Mouse (Mus musculus) hindbrain, embryonic 15.5 days (tissue): ENCODE measurements around the gene Htr2a. TPM values are rescaled to one million over a fixed set of nuclear protein-coding genes. Genes with fewer than 3 reads are reported as not detected.

ENCODE experiments used
- ATAC-seq: fragments of 200-750 bp; cut with Nextera tagmentation; 2 replicates; pipeline ENCODE4 v1.8.0; 2017; ENCODE audit warnings: low read depth, moderate number of reproducible peaks, moderate TSS enrichment; ENCODE audit not compliant: low FRiP score
- H3K27ac ChIP-seq: fragments of 300-500 bp; sonication (generic); replicated peaks from 2 replicates; pipeline ENCODE4 v1.5.1; 2015; ENCODE audit warnings: mild to moderate bottlenecking, inconsistent platforms
- H3K27me3 ChIP-seq: fragments of 300-500 bp; sonication (generic); 2 replicates; pipeline ENCODE4 v1.6.1; 2015; ENCODE audit warnings: control low read depth, inconsistent platforms
- H3K36me3 ChIP-seq: fragments of 300-500 bp; sonication (generic); 2 replicates; pipeline ENCODE4 v1.6.1; 2015; ENCODE audit warnings: control low read depth, inconsistent platforms
- H3K4me1 ChIP-seq: fragments of 300-500 bp; sonication (generic); replicated peaks from 2 replicates; pipeline ENCODE4 v1.6.1; 2015; ENCODE audit warnings: control low read depth, inconsistent platforms
- H3K4me2 ChIP-seq: fragments of 300-500 bp; sonication (generic); 2 replicates; pipeline ENCODE4 v1.6.1; 2015; ENCODE audit warnings: moderate library complexity, mild to moderate bottlenecking, inconsistent platforms
- H3K4me3 ChIP-seq: fragments of 300-500 bp; sonication (generic); 2 replicates; pipeline ENCODE4 v1.5.1; 2015; ENCODE audit warnings: mild to moderate bottlenecking, inconsistent platforms
- H3K9ac ChIP-seq: fragments of 300-500 bp; sonication (generic); 2 replicates; pipeline ENCODE4 v1.6.1; 2015; ENCODE audit warnings: inconsistent platforms
- H3K9me3 ChIP-seq: fragments of 300-500 bp; sonication (generic); 2 replicates; pipeline ENCODE4 v1.6.1; 2016; ENCODE audit warnings: control low read depth, inconsistent platforms
- WGBS: fragments of 180-500 bp; shearing (Covaris S2); methylation state at CpG from one replicate; pipeline ENCODE4 v1.1.7; 2015; 5-methylcytosine and 5-hydroxymethylcytosine counted together
- polyA plus RNA-seq: library from polyadenylated mRNA; unstranded; fragments of >200 nt; fragmentation: Nextera tagmentation; extraction: Ambion mirVana; gene quantifications from 2 replicates; pipeline ENCODE4 v1.2.1, GENCODE M21; 2015

The Htr2a gene
- polyA plus RNA-seq, 1 experiment from 2014 or later: 3.4 TPM

DNA sequence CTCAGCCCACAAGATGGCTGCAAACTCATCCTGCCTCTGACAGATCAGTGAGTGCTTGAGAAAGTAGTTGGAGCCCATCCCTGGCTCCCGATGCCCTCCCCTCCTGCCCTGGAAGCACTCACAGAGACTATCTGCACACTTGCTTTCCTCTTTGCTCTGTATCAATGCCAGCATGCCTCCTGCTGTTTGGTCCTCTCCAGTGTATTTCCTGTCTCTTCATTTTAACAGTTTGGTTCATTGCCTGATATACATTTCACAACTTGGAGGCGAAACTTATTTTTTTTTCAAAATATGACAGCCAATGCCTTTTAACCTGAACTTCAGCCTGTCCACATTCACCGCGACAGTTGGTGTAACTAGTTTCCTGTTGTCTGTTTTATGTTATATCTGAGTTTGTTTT, 11.0 kb downstream of the Htr2a start:
- no peak overlapping the region for H3K27ac ChIP-seq
- H3K9me3 ChIP-seq: no peaks in the 10 kb centered on the region
- no peaks in the 10 kb centered on the region for H3K4me1 ChIP-seq
- no peak for ATAC-seq
- H3K4me2 ChIP-seq: no peak overlapping the region
- H3K36me3 ChIP-seq: no peaks in the 10 kb centered on the region
- no peaks in the 10 kb centered on the region for H3K27me3 ChIP-seq
- H3K4me3 ChIP-seq: no peak overlapping the region
- no peak overlapping the region for H3K9ac ChIP-seq
- 89% methylated on average over 4 of the region's 4 CpGs for WGBS

- Histone ChIP-seq H3K27me3 (no peaks in the 10 kb centered on the region), H3K9ac (no peak overlapping the region), H3K36me3 (no peaks in the 10 kb centered on the region), H3K9me3 (no peaks in the 10 kb centered on the region), H3K4me1 (no peaks in the 10 kb centered on the region), H3K27ac (no peak overlapping the region), H3K4me3 (no peak overlapping the region), H3K4me2 (no peak overlapping the region)
- no peak for ATAC-seq
- WGBS: 90% methylated on average over 7 of the region's 7 CpGs
Measured at GRCm38 (mm10) chr14:74657227-74657626, 16.6 kb downstream of the Htr2a start.

- ATAC-seq: no peak
- Histone ChIP-seq H3K27ac (no peak overlapping the region), H3K4me1 (no peaks in the 10 kb centered on the region), H3K9ac (no peak overlapping the region), H3K4me3 (no peak overlapping the region), H3K27me3 (no peaks in the 10 kb centered on the region), H3K9me3 (no peaks in the 10 kb centered on the region), H3K36me3 (no peaks in the 10 kb centered on the region), H3K4me2 (no peak overlapping the region)
- 75% methylated on average over 8 of the region's 8 CpGs for WGBS
Measured at GRCm38 (mm10) chr14:74659411-74659841, 18.8 kb downstream of the Htr2a start.

- Histone ChIP-seq H3K9ac (no peak overlapping the region), H3K4me3 (no peak overlapping the region), H3K9me3 (no peaks in the 10 kb centered on the region), H3K4me2 (no peak overlapping the region), H3K27ac (no peak overlapping the region), H3K36me3 (no peaks in the 10 kb centered on the region), H3K27me3 (no peaks in the 10 kb centered on the region), H3K4me1 (no peaks in the 10 kb centered on the region)
- ATAC-seq: no peak
- 83% methylated on average over 10 of the region's 10 CpGs for WGBS
Measured at GRCm38 (mm10) chr14:74672137-74673019, 31.7 kb downstream of the Htr2a start.

DNA sequence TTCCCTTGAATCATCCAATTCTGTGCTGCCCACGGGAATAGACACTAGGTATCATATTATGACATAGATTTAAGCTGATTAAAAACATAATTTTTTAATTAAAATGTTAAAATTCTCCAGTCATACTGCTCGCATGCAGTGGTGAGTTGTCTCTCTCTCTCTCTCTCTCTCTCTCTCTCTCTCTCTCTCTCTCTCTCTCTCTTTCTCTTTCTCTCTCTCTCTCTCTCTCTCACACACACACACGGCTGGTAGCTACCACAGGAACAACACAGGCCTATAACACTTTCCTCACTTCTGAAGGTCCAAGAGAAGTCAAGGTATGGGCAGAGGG, 32.3 kb downstream of the Htr2a start:
- WGBS: 78% methylated on average over 3 of the region's 3 CpGs

GRCm38 (mm10) chr14:74673584-74673983, 32.9 kb downstream of the Htr2a start:
- Histone ChIP-seq H3K9me3 (no peaks in the 10 kb centered on the region), H3K4me2 (no peak overlapping the region), H3K36me3 (no peaks in the 10 kb centered on the region), H3K27me3 (no peaks in the 10 kb centered on the region), H3K4me3 (no peak overlapping the region), H3K27ac (no peak overlapping the region), H3K9ac (no peak overlapping the region), H3K4me1 (no peaks in the 10 kb centered on the region)
- no peak for ATAC-seq
- WGBS: 66% methylated on average over 3 of the region's 3 CpGs

More for the DNA sequence above, 32.3 kb downstream of the Htr2a start:
- no peaks in the 10 kb centered on the region for H3K27me3 ChIP-seq
- ATAC-seq: no peak
- no peak overlapping the region for H3K4me3 ChIP-seq
- no peak overlapping the region for H3K4me2 ChIP-seq
- no peak overlapping the region for H3K27ac ChIP-seq
- no peaks in the 10 kb centered on the region for H3K9me3 ChIP-seq
- H3K36me3 ChIP-seq: no peaks in the 10 kb centered on the region
- H3K4me1 ChIP-seq: no peaks in the 10 kb centered on the region
- no peak overlapping the region for H3K9ac ChIP-seq

- Histone ChIP-seq H3K9me3 (no peaks in the 10 kb centered on the region), H3K27ac (no peak overlapping the region), H3K4me1 (no peaks in the 10 kb centered on the region), H3K36me3 (no peaks in the 10 kb centered on the region), H3K4me3 (no peak overlapping the region), H3K9ac (no peak overlapping the region), H3K4me2 (no peak overlapping the region), H3K27me3 (no peaks in the 10 kb centered on the region)
- WGBS: 94% methylated on average over 5 of the region's 5 CpGs
- no peak for ATAC-seq
Measured at GRCm38 (mm10) chr14:74679841-74680240, 39.2 kb downstream of the Htr2a start.

DNA sequence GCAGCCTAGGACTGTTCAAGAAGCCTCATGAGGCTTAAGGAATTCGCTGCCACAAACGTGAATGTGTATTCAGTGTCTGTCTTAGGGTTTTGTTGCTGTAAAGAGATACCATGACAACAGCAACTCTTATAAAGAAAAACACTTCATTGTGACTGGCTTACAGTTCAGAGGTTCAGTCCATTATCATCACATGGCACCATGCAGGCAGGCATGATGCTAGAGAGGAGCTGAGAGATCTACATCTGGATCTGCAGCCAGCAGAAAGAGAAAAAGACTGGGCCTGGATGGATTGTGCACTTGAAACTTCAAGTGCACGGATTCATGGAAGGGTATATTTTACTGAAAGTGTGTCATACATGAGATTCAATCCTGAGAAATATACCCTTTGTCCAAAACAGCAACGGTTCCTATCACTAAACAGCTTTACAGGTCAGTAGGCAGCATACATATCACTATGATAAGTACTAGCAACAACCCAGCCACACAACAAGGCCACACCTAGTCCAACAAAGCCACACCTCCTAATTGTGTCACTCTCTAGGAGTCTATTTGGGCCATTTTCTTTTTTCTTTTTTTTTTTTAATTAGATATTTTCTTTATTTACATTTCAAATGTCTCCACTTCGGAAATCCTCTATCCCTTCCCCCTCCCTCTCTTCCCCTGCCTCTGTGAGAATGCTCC, 43.8 kb downstream of the Htr2a start:
- no peak overlapping the region for H3K27ac ChIP-seq
- H3K4me3 ChIP-seq: no peak overlapping the region
- 71% methylated on average over 5 of the region's 5 CpGs for WGBS
- no peaks in the 10 kb centered on the region for H3K36me3 ChIP-seq
- no peaks in the 10 kb centered on the region for H3K27me3 ChIP-seq
- H3K9ac ChIP-seq: no peak overlapping the region
- no peaks in the 10 kb centered on the region for H3K4me1 ChIP-seq
- H3K4me2 ChIP-seq: no peak overlapping the region
- H3K9me3 ChIP-seq: no peaks in the 10 kb centered on the region
- ATAC-seq: no peak

GRCm38 (mm10) chr14:74691963-74692362, 51.3 kb downstream of the Htr2a start:
- Histone ChIP-seq H3K4me3 (no peak overlapping the region), H3K36me3 (no peaks in the 10 kb centered on the region), H3K27ac (no peak overlapping the region), H3K9me3 (no peaks in the 10 kb centered on the region), H3K4me1 (0 out of 2 replicates have a peak, but pooled peaks cover 3% of the 10 kb centered on the region), H3K4me2 (no peak overlapping the region), H3K9ac (no peak overlapping the region), H3K27me3 (no peaks in the 10 kb centered on the region)
- WGBS: 88% methylated on average over 2 of the region's 2 CpGs
- ATAC-seq: no peak

GRCm38 (mm10) chr14:74696766-74697165, 56.1 kb downstream of the Htr2a start:
- Histone ChIP-seq H3K4me3 (no peak overlapping the region), H3K4me2 (no peak overlapping the region), H3K9ac (no peak overlapping the region), H3K4me1 (0 out of 2 replicates have a peak, but pooled peaks cover 3% of the 10 kb centered on the region), H3K9me3 (no peaks in the 10 kb centered on the region), H3K27ac (peak overlapping the region; percentile 30), H3K27me3 (no peaks in the 10 kb centered on the region), H3K36me3 (no peaks in the 10 kb centered on the region)
- no peak for ATAC-seq
- 44% methylated on average over 4 of the region's 4 CpGs for WGBS

- Histone ChIP-seq H3K27ac (no peak overlapping the region), H3K4me2 (no peak overlapping the region), H3K27me3 (no peaks in the 10 kb centered on the region), H3K9ac (no peak overlapping the region), H3K36me3 (no peaks in the 10 kb centered on the region), H3K4me1 (0 out of 2 replicates have a peak, but pooled peaks cover 3% of the 10 kb centered on the region), H3K9me3 (no peaks in the 10 kb centered on the region), H3K4me3 (no peak overlapping the region)
- ATAC-seq: no peak
Measured at GRCm38 (mm10) chr14:74697432-74697831, 56.8 kb downstream of the Htr2a start.

- Histone ChIP-seq H3K27me3 (no peaks in the 10 kb centered on the region), H3K9ac (no peak overlapping the region), H3K27ac (no peak overlapping the region), H3K9me3 (no peaks in the 10 kb centered on the region), H3K4me3 (no peak overlapping the region), H3K4me1 (0 out of 2 replicates have a peak, but pooled peaks cover 3% of the 10 kb centered on the region), H3K4me2 (no peak overlapping the region), H3K36me3 (no peaks in the 10 kb centered on the region)
- ATAC-seq: no peak
- WGBS: 89% methylated on average over 3 of the region's 3 CpGs
Measured at GRCm38 (mm10) chr14:74699241-74699640, 58.6 kb downstream of the Htr2a start.
